Mouse (Mus musculus) myocyte (in vitro differentiated cells): ENCODE data around the gene Slc37a2. TPM values are rescaled to one million over a fixed set of nuclear protein-coding genes. Genes with fewer than 3 reads are reported as not detected.

Experiments used
- H3K27me3 ChIP-seq: one replicate; pipeline ENCODE4 v1.6.1; 2011; ENCODE audit not compliant: control insufficient read depth, insufficient read depth, insufficient read length
- H3K36me3 ChIP-seq: one replicate; pipeline ENCODE4 v1.6.1; 2011; ENCODE audit not compliant: control insufficient read depth, insufficient read depth
- H3K4me2 ChIP-seq: one replicate; pipeline ENCODE4 v1.6.1; 2011; ENCODE audit warnings: low read depth, control low read depth
- H3K4me3 ChIP-seq: one replicate; pipeline ENCODE4 v1.5.1; 2011; ENCODE audit warnings: mild to moderate bottlenecking, control low read depth, moderate library complexity
- H3K79me2 ChIP-seq: one replicate; pipeline ENCODE4 v1.6.1; 2011; ENCODE audit not compliant: control insufficient read depth, insufficient read depth
- H3ac ChIP-seq: one replicate; pipeline ENCODE4 v1.6.1; 2011; ENCODE audit not compliant: control insufficient read depth, insufficient read length
- CEBPB ChIP-seq: IDR thresholded peaks from 2 replicates; pipeline ENCODE4 v1.6.1; 2011; ENCODE audit warnings: mild to moderate bottlenecking, moderate library complexity; ENCODE audit not compliant: poor library complexity, insufficient read depth, severe bottlenecking
- E2F4 ChIP-seq: IDR thresholded peaks from one replicate; pipeline ENCODE4 v1.6.1; 2011; ENCODE audit warnings: mild to moderate bottlenecking, control low read depth, moderate library complexity; ENCODE audit not compliant: insufficient read depth
- MAX ChIP-seq: IDR thresholded peaks from one replicate; pipeline ENCODE4 v1.6.1; 2011; ENCODE audit warnings: low read depth, mild to moderate bottlenecking, control low read depth
- MYOD1 ChIP-seq, 3 experiments: IDR thresholded peaks; one replicate each; pipeline ENCODE4 v1.6.1; 2011; ENCODE audit warnings: control low read depth in 2 of 3, low read depth in 2 of 3, mild to moderate bottlenecking in 2 of 3, moderate library complexity in 1 of 3; ENCODE audit not compliant: insufficient read length in 2 of 3, control insufficient read depth in 1 of 3
- MYOG ChIP-seq, 3 experiments: IDR thresholded peaks; one replicate each; pipeline ENCODE4 v1.6.1; 2011; ENCODE audit warnings: control low read depth in 2 of 3, low read depth in 2 of 3, mild to moderate bottlenecking in 2 of 3; ENCODE audit not compliant: insufficient read length in 2 of 3, control insufficient read depth in 1 of 3, insufficient read depth in 1 of 3
- POLR2A ChIP-seq: IDR thresholded peaks from one replicate; pipeline ENCODE4 v1.6.1; 2011; ENCODE audit warnings: low read depth, mild to moderate bottlenecking, control low read depth, moderate library complexity; ENCODE audit not compliant: insufficient read length
- POLR2AphosphoS2 ChIP-seq: IDR thresholded peaks from one replicate; pipeline ENCODE4 v1.6.1; 2011; ENCODE audit warnings: low read depth, control low read depth; ENCODE audit not compliant: insufficient read length
- REST ChIP-seq: IDR thresholded peaks from one replicate; pipeline ENCODE4 v1.6.1; 2011; ENCODE audit warnings: mild to moderate bottlenecking, control low read depth, moderate library complexity; ENCODE audit not compliant: insufficient read depth, insufficient read length
- SRF ChIP-seq: IDR thresholded peaks from one replicate; pipeline ENCODE4 v1.6.1; 2011; ENCODE audit warnings: low read depth; ENCODE audit not compliant: control insufficient read depth, insufficient read length
- TCF12 ChIP-seq: IDR thresholded peaks from one replicate; pipeline ENCODE4 v1.6.1; 2011; ENCODE audit warnings: mild to moderate bottlenecking, control low read depth; ENCODE audit not compliant: poor library complexity, insufficient read depth, severe bottlenecking
- TCF3 ChIP-seq: IDR thresholded peaks from one replicate; pipeline ENCODE4 v1.6.1; 2011; ENCODE audit warnings: low read depth, control low read depth; ENCODE audit not compliant: insufficient read length
- USF1 ChIP-seq: IDR thresholded peaks from one replicate; pipeline ENCODE4 v1.6.1; 2011; ENCODE audit warnings: low read depth, mild to moderate bottlenecking, control low read depth, moderate library complexity
- polyA plus RNA-seq: library from polyadenylated mRNA; unstranded; fragments of >200 nt; fragmentation: generic; extraction: Trizol; gene quantifications from one replicate; pipeline ENCODE4 v1.2.1, GENCODE M21; 2012; ENCODE audit warnings: missing spikeins

Slc37a2 gene
- polyA plus RNA-seq, 1 experiment, result 9.2 TPM

DNA sequence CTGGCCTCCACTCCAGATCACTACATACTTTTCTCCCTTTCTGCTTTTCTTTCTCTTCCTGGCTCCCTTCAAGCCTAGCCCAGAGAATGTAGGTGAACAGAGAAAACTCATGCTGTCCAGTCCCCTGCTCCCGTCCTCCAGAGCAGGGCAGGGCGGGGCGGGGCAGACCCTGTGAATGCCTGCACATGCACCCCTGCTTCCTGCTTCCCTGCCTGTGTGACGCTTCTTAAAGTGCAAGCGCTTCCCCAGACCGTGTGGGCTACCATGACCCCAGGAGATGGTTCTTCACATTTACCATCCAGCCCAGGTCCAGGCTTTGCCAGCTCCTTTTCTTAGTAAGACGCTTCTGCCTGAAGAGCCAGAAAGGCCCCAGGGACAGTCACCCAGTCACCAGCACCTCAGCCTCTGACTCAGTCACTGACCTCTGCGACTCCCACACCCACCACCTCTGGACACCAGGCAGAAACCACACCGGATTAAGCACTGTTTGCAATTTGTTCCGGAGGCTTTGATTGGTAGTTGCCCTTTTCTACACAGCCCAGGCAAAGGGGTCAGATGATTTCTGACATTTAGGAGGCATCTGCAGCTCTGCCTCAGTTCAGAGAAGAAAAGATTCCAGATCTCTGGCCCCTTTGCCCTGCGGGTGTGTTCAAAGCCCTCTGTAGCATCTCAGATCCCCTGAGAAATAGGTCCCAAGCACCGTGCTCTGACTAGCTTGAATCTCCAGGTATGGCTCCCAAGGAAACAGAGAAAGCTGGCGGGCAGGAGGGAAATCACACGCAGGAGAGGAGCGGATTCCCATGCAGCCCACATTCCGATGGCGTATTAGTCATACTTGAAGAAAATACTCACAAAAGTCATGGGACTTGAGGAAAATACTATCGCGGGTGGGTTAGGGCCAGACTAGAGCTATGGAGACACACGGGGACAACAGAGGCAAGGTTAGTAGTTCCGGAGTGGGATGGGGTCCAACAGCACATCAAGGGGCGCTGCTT, 23.0 kb downstream of the Slc37a2 start:
- H3ac ChIP-seq, result no peak overlapping the region
- H3K36me3 ChIP-seq, result no peaks in the 10 kb centered on the region
- peak overlapping the region; percentile 67 for H3K4me2 ChIP-seq
- no peak overlapping the region for H3K4me3 ChIP-seq
- H3K27me3 ChIP-seq, result no peaks in the 10 kb centered on the region
- TF ChIP-seq MYOD1 (IDR thresholded peaks at IDR 0.05; ENCODE audit: control insufficient read depth in 1 of 3, insufficient read length in 2 of 3, low read depth in 2 of 3) (no peak), MAX (no peak), USF1 (no peak), POLR2AphosphoS2 (no peak), E2F4 (no peak), TCF3 (no peak), REST (no peak), MYOG (IDR thresholded peaks at IDR 0.05; ENCODE audit: control insufficient read depth in 1 of 3, insufficient read depth in 1 of 3, insufficient read length in 2 of 3, low read depth in 2 of 3) (no peak), SRF (no peak), POLR2A (no peak), TCF12 (no peak), CEBPB (no peak)
- H3K79me2 ChIP-seq, result no peaks in the 10 kb centered on the region

DNA sequence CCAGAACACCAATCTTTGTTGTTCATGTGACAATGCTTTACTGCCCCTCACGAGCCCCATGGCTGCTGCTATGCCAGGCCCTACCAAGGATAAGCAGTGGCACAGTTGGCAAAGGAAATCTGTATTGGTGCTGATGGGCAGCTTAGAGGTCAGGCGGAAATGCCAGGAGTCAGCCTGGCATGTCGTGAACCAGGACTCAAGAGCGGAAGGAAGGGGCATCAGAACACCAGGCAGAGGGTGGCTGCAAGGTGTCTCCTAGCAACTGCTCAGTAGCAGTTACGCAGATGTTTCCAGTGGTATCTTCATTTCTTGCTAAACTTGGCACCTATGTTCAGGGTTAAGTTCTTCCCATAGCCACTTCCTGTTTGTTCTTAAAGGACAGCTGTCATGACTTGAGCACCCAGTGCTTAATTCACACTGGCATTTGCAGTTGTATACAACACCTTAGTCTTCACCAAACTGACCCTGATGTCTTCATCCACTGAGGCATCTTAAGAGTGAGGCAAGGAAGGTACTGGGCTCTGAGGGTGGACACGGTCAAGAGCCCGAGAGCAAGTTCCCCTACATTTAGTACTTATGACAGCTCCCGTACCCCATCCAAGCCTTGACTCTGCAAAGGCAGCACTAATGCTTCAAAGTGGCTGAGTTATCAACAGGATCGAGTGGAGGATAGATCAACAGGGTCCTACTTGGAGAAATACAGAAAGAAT, 24.9 kb downstream of the Slc37a2 start:
- no peak for TF ChIP-seq TCF3
- no peak for TF ChIP-seq CEBPB
- no peak for TF ChIP-seq USF1
- TF ChIP-seq SRF, result no peak
- TF ChIP-seq MYOG (IDR thresholded peaks at IDR 0.05; ENCODE audit: control insufficient read depth in 1 of 3, insufficient read depth in 1 of 3, insufficient read length in 2 of 3, low read depth in 2 of 3), result no peak
- TF ChIP-seq POLR2A, result no peak
- no peak for TF ChIP-seq E2F4
- TF ChIP-seq REST, result no peak

DNA sequence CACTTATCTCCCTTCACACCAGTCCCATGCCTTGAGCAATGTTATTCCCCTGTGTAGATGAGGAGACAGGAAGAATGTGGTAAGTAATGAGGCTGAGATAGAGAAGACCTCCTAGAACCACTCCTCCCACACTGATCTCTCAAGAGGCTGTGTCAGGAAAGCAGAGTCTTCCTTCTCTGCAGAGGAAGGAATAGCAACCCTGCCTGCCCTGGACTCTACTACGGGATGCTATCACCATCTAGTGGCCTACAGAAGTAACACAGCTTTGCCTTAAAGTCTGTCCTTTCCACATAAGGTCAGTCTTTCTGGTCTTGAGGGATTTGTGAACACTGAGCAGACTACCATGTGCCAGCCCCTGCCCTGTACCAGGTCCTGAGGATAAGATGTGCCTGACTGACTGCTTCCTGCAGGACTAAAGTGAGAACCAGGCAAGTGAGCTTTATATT, 25.6 kb downstream of the Slc37a2 start:
- H3K27me3 ChIP-seq, result no peaks in the 10 kb centered on the region
- peak; percentile 36 for TF ChIP-seq SRF
- TF ChIP-seq MYOD1 (IDR thresholded peaks at IDR 0.05; ENCODE audit: control insufficient read depth in 1 of 3, insufficient read length in 2 of 3, low read depth in 2 of 3), result no peak
- no peaks in the 10 kb centered on the region for H3K79me2 ChIP-seq
- H3ac ChIP-seq, result no peak overlapping the region
- H3K4me2 ChIP-seq, result no peak overlapping the region
- H3K4me3 ChIP-seq, result no peak overlapping the region
- H3K36me3 ChIP-seq, result no peaks in the 10 kb centered on the region

More for the DNA sequence above, 24.9 kb downstream of the Slc37a2 start:
- Histone ChIP-seq H3K27me3 (no peaks in the 10 kb centered on the region), H3K4me3 (no peak overlapping the region), H3K79me2 (no peaks in the 10 kb centered on the region), H3K36me3 (no peaks in the 10 kb centered on the region), H3K4me2 (no peak overlapping the region), H3ac (no peak overlapping the region)

DNA sequence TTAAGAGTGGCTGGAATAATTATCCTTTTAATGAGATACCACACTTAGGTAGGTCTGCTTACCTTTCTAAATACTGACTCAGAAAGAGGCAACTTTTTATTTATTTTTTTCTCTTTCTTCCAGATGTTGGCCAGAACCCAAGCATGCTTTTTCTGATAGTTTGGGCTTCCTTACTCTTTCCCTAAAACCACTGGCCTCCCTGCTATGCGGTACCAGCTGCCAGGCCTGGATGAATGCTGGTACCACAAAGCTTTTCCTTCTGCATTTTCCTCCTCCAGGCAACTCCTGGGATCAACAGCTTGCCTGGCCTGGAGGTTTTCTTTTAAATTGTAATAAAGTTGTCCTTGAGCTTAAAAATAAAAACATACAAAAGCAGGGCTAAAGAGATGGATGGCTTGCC, 30.0 kb downstream of the Slc37a2 start:
- H3K36me3 ChIP-seq, result no peaks in the 10 kb centered on the region
- peak in 1 of 3 experiments; percentile 15 for TF ChIP-seq MYOG (IDR thresholded peaks at IDR 0.05; ENCODE audit: control insufficient read depth in 1 of 3, insufficient read depth in 1 of 3, insufficient read length in 2 of 3, low read depth in 2 of 3)
- no peak for TF ChIP-seq REST
- H3ac ChIP-seq, result no peak overlapping the region
- H3K4me3 ChIP-seq, result no peak overlapping the region
- H3K27me3 ChIP-seq, result no peaks in the 10 kb centered on the region
- H3K79me2 ChIP-seq, result no peaks in the 10 kb centered on the region
- no peak overlapping the region for H3K4me2 ChIP-seq

DNA sequence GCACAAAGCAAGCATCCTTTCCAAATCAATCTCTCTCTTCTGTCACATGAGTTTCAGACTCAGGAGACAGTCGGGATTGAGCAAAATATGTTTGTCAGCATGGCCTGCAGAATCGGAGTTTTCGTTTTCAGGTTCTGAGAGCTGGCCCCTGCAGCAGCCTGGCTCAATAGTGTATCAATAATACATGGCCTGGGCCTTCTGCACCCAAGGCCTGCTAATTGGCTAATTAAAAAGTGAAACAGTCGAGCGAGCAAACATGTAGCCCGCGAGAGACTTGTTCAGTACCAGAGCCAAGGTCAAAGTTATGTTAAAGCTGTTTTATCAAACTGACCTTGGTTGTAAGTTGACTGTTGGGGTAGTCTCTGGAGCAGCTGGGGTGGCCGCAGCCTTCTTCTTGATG, 34.8 kb downstream of the Slc37a2 start:
- H3K4me3 ChIP-seq, result no peak overlapping the region
- H3ac ChIP-seq, result no peak overlapping the region
- H3K79me2 ChIP-seq, result no peaks in the 10 kb centered on the region
- H3K36me3 ChIP-seq, result no peaks in the 10 kb centered on the region
- no peaks in the 10 kb centered on the region for H3K27me3 ChIP-seq
- no peak for TF ChIP-seq TCF12
- TF ChIP-seq REST, result no peak
- no peak for TF ChIP-seq POLR2AphosphoS2
- no peak for TF ChIP-seq USF1
- TF ChIP-seq MYOG (IDR thresholded peaks at IDR 0.05; ENCODE audit: control insufficient read depth in 1 of 3, insufficient read depth in 1 of 3, insufficient read length in 2 of 3, low read depth in 2 of 3), result no peak
- no peak for TF ChIP-seq POLR2A
- TF ChIP-seq MAX, result no peak
- no peak for TF ChIP-seq SRF
- no peak for TF ChIP-seq CEBPB
- TF ChIP-seq TCF3, result no peak
- TF ChIP-seq E2F4, result no peak
- no peak for TF ChIP-seq MYOD1 (IDR thresholded peaks at IDR 0.05; ENCODE audit: control insufficient read depth in 1 of 3, insufficient read length in 2 of 3, low read depth in 2 of 3)
- H3K4me2 ChIP-seq, result no peak overlapping the region
